Mouse (Mus musculus): ENCODE results near the gene Nkain2. TPM values are rescaled to one million over a fixed set of nuclear protein-coding genes. Genes with fewer than 3 reads are reported as not detected.

The Nkain2 gene
- total and polyA plus RNA-seq, 2 experiments from 2014 or later = 12.8 to 33.4 TPM

DNA sequence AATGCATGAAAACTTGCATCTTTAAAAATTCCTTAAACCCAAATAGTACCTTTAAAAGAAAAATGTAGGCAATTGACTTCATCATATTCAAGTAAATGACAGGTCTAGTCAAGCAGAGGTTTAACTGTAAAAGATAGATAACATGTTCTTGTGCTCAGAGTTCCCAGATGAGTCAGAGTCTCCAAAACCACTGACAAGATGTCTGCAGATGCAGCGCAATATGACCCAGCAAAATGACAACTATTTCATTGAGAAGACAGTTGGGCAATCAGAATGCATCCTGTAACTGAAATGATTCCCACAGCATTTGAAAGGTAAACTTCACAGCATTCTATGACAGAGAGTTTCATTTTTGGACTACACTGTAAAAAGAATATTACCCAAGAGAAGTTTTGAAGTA lies 496.9 kb downstream of the Nkain2 start:
- Histone ChIP-seq H3K4me1 (ENCODE audit: insufficient read depth, low read length) (no peaks in the 10 kb centered on the region), H3K4me3 (ENCODE audit: low read length) (no peak overlapping the region), H3K4me2 (ENCODE audit: low read depth, low read length) (no peak overlapping the region), H3K27ac (no peak overlapping the region), H3K27me3 (ENCODE audit: insufficient read depth, low read length) (no peaks in the 10 kb centered on the region), H3K9me3 (ENCODE audit: low read length) (no peaks in the 10 kb centered on the region), H3K9ac (replicated peaks; ENCODE audit: low read length) (no peak overlapping the region), H3K36me3 (ENCODE audit: insufficient read depth, low read length) (no peaks in the 10 kb centered on the region)
- DNase-seq (ENCODE audit: low spot score) = no peak
- no peak for ATAC-seq
- no peak for TF ChIP-seq CTCF (IDR thresholded peaks at IDR 0.05; ENCODE audit: low read depth)
- 94% methylated on average over 1 of the region's 1 CpGs for WGBS

GRCm38 (mm10) chr10:32312754-32313153 lies 577.5 kb downstream of the Nkain2 start:
- no peaks in the 10 kb centered on the region for H3K4me1 ChIP-seq (ENCODE audit: insufficient read depth, low read length)
- no peak for TF ChIP-seq CTCF (IDR thresholded peaks at IDR 0.05; ENCODE audit: low read depth)
- H3K4me2 ChIP-seq (ENCODE audit: low read depth, low read length) = no peak overlapping the region
- H3K9ac ChIP-seq (replicated peaks; ENCODE audit: low read length) = no peak overlapping the region
- WGBS = 93% methylated on average over 9 of the region's 9 CpGs
- H3K27me3 ChIP-seq (ENCODE audit: insufficient read depth, low read length) = no peaks in the 10 kb centered on the region
- no peaks in the 10 kb centered on the region for H3K36me3 ChIP-seq (ENCODE audit: insufficient read depth, low read length)
- no peak overlapping the region for H3K27ac ChIP-seq
- H3K9me3 ChIP-seq (ENCODE audit: low read length) = peaks cover 6% of the 10 kb centered on the region
- DNase-seq (ENCODE audit: low spot score) (no peak), ATAC-seq (no peak)
- no peak overlapping the region for H3K4me3 ChIP-seq (ENCODE audit: low read length)

DNA sequence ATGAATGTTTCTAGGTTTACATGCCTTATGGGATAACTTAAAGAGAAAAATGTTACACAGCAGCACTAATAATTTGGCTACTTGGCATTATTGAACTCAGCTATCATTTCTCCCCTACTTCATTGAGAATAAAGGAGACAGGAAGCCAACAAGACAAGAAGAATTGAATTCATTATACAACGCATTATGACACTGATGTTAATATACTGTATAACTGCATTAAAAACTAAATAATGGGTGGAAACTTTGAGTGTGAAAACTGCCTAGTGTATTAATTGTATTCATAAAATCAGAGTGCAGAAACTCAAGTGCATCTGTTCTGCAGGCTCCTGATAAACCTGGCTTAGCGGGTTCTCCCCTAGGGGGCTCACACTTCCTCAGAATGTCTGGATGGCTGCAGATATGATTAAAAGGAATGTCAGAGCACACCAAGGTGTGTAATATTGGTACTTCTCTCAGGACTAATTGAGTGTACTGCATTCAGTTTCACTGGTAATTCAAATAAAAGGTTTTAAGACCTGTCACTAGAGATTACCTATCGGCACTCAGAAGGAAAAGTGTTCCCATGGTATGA lies 589.2 kb downstream of the Nkain2 start:
- H3K9ac ChIP-seq (replicated peaks; ENCODE audit: low read length) = no peak overlapping the region
- DNase-seq (ENCODE audit: low spot score) (peak; percentile 21), ATAC-seq (no peak)
- no peaks in the 10 kb centered on the region for H3K4me1 ChIP-seq (ENCODE audit: insufficient read depth, low read length)
- 76% methylated on average over 3 of the region's 3 CpGs for WGBS
- H3K27me3 ChIP-seq (ENCODE audit: insufficient read depth, low read length) = no peaks in the 10 kb centered on the region
- no peaks in the 10 kb centered on the region for H3K36me3 ChIP-seq (ENCODE audit: insufficient read depth, low read length)
- no peak overlapping the region for H3K4me2 ChIP-seq (ENCODE audit: low read depth, low read length)
- no peak overlapping the region for H3K27ac ChIP-seq
- TF ChIP-seq CTCF (IDR thresholded peaks at IDR 0.05; ENCODE audit: low read depth) = peak; percentile 19; the same call in 1 of the 2 replicates
- no peaks in the 10 kb centered on the region for H3K9me3 ChIP-seq (ENCODE audit: low read length)
- H3K4me3 ChIP-seq (ENCODE audit: low read length) = no peak overlapping the region

DNA sequence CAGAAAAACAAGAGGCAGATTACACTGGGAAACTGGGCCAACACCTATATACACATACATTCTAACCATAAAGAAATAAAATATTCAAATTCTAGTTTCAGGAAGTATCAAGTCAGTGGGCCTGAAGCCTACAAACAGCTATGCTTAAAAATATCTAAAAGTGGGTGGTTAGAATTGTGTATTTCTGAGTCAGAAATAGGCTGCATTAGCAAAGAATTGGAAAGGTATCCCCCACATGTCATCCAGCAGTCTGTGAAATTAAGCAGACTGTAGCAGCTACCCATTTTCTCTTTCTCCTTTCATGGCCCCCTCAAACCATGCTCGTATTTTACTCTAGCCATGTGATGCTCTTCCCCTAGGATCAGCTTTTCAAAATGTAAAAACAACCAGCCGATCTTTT lies 599.8 kb downstream of the Nkain2 start:
- no peak overlapping the region for H3K4me2 ChIP-seq (ENCODE audit: low read depth, low read length)
- H3K27ac ChIP-seq = no peak overlapping the region
- DNase-seq (ENCODE audit: low spot score) = no peak
- H3K36me3 ChIP-seq (ENCODE audit: insufficient read depth, low read length) = no peaks in the 10 kb centered on the region
- no peaks in the 10 kb centered on the region for H3K4me1 ChIP-seq (ENCODE audit: insufficient read depth, low read length)
- 59% methylated on average over 2 of the region's 2 CpGs for WGBS
- no peaks in the 10 kb centered on the region for H3K27me3 ChIP-seq (ENCODE audit: insufficient read depth, low read length)
- H3K9ac ChIP-seq (replicated peaks; ENCODE audit: low read length) = no peak overlapping the region
- TF ChIP-seq CTCF (IDR thresholded peaks at IDR 0.05; ENCODE audit: low read depth) = no peak
- no peak overlapping the region for H3K4me3 ChIP-seq (ENCODE audit: low read length)
- no peak for ATAC-seq
- H3K9me3 ChIP-seq (ENCODE audit: low read length) = no peaks in the 10 kb centered on the region

DNA sequence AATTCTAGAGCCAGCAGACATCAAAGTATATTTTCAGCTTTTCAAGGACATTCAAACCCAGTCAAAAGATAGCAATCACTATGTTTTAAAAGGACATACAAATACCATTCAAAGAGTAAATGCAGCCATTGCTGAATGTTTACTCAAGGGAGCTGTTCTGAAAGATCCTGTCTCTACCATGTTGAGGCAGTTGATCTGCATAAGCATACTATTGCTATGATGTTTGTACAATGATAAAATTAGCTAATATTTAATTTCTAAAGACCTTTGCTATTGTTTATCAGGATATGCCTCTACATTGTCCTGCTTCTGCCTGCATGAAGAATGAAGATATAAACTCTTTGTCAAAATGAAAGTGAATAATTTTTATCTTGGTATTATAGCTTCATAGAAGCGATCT lies 606.6 kb downstream of the Nkain2 start:
- no peaks in the 10 kb centered on the region for H3K27me3 ChIP-seq (ENCODE audit: insufficient read depth, low read length)
- no peaks in the 10 kb centered on the region for H3K9me3 ChIP-seq (ENCODE audit: low read length)
- ATAC-seq (no peak), DNase-seq (ENCODE audit: low spot score) (no peak)
- no peak overlapping the region for H3K4me3 ChIP-seq (ENCODE audit: low read length)
- WGBS = 83% methylated on average over 1 of the region's 1 CpGs
- H3K36me3 ChIP-seq (ENCODE audit: insufficient read depth, low read length) = no peaks in the 10 kb centered on the region
- TF ChIP-seq CTCF (IDR thresholded peaks at IDR 0.05; ENCODE audit: low read depth) = no peak
- no peak overlapping the region for H3K27ac ChIP-seq
- no peaks in the 10 kb centered on the region for H3K4me1 ChIP-seq (ENCODE audit: insufficient read depth, low read length)
- no peak overlapping the region for H3K9ac ChIP-seq (replicated peaks; ENCODE audit: low read length)
- H3K4me2 ChIP-seq (ENCODE audit: low read depth, low read length) = no peak overlapping the region

GRCm38 (mm10) chr10:32243266-32243882 lies 646.9 kb downstream of the Nkain2 start:
- WGBS = 66% methylated on average over 4 of the region's 4 CpGs
- ATAC-seq = no peak

GRCm38 (mm10) chr10:32241168-32241567 lies 649.1 kb downstream of the Nkain2 start:
- Histone ChIP-seq H3K36me3 (ENCODE audit: insufficient read depth, low read length) (no peaks in the 10 kb centered on the region), H3K27me3 (ENCODE audit: insufficient read depth, low read length) (no peaks in the 10 kb centered on the region), H3K4me1 (ENCODE audit: insufficient read depth, low read length) (no peaks in the 10 kb centered on the region), H3K4me2 (ENCODE audit: low read depth, low read length) (no peak overlapping the region), H3K9ac (replicated peaks; ENCODE audit: low read length) (no peak overlapping the region), H3K4me3 (ENCODE audit: low read length) (no peak overlapping the region), H3K27ac (no peak overlapping the region), H3K9me3 (ENCODE audit: low read length) (no peaks in the 10 kb centered on the region)
- ATAC-seq (0 out of 2 replicates have a peak, but pooled peaks have one; percentile 43), DNase-seq (ENCODE audit: low spot score) (peak; percentile 70)
- TF ChIP-seq CTCF (IDR thresholded peaks at IDR 0.05; ENCODE audit: low read depth) = no peak

More at GRCm38 (mm10) chr10:32243266-32243882, 646.9 kb downstream of the Nkain2 start:
- no peak for TF ChIP-seq CTCF (IDR thresholded peaks at IDR 0.05; ENCODE audit: low read depth)
- no peak overlapping the region for H3K27ac ChIP-seq
- no peak overlapping the region for H3K9ac ChIP-seq (replicated peaks; ENCODE audit: low read length)
- H3K27me3 ChIP-seq (ENCODE audit: insufficient read depth, low read length) = no peaks in the 10 kb centered on the region
- H3K9me3 ChIP-seq (ENCODE audit: low read length) = no peaks in the 10 kb centered on the region
- DNase-seq (ENCODE audit: low spot score) = no peak
- H3K36me3 ChIP-seq (ENCODE audit: insufficient read depth, low read length) = no peaks in the 10 kb centered on the region
- no peak overlapping the region for H3K4me3 ChIP-seq (ENCODE audit: low read length)
- H3K4me1 ChIP-seq (ENCODE audit: insufficient read depth, low read length) = no peaks in the 10 kb centered on the region
- H3K4me2 ChIP-seq (ENCODE audit: low read depth, low read length) = no peak overlapping the region
